Mouse (Mus musculus) brain, embryonic 14.5 days (tissue): ENCODE measurements around the gene Pik3cb. TPM values are rescaled to one million over a fixed set of nuclear protein-coding genes. Genes with fewer than 3 reads are reported as not detected.
A peak's percentile ranks its signal among the peaks of the same experiment; 100 is the strongest.

Experiments used
- DNase-seq: peaks from one replicate; pipeline ENCODE4 v3.0.0-alpha.2; 2011; ENCODE audit warnings: low read depth
- CTCF ChIP-seq: fragments of 200-500 bp; IDR thresholded peaks from 2 replicates; pipeline ENCODE4 v1.5.1; 2012; ENCODE audit warnings: inconsistent platforms, mild to moderate bottlenecking, moderate library complexity, borderline replicate concordance; ENCODE audit not compliant: insufficient read depth, insufficient read length; ENCODE audit errors: extremely low read depth
- POLR2A ChIP-seq: fragments of 200-500 bp; IDR thresholded peaks from 2 replicates; pipeline ENCODE4 v1.6.1; 2012; ENCODE audit warnings: mild to moderate bottlenecking, inconsistent platforms, borderline replicate concordance; ENCODE audit not compliant: poor library complexity, insufficient read depth, insufficient read length, severe bottlenecking; ENCODE audit errors: extremely low read depth
- polyA plus RNA-seq: library from polyadenylated mRNA; depleted of rRNA; stranded (reverse); fragments of >200 nt; gene quantifications from 2 replicates; pipeline ENCODE4 v1.2.3, GENCODE M21; 2012; rRNA removed

Gene Pik3cb
- polyA plus RNA-seq, 1 experiment = 8.6 TPM

DNA sequence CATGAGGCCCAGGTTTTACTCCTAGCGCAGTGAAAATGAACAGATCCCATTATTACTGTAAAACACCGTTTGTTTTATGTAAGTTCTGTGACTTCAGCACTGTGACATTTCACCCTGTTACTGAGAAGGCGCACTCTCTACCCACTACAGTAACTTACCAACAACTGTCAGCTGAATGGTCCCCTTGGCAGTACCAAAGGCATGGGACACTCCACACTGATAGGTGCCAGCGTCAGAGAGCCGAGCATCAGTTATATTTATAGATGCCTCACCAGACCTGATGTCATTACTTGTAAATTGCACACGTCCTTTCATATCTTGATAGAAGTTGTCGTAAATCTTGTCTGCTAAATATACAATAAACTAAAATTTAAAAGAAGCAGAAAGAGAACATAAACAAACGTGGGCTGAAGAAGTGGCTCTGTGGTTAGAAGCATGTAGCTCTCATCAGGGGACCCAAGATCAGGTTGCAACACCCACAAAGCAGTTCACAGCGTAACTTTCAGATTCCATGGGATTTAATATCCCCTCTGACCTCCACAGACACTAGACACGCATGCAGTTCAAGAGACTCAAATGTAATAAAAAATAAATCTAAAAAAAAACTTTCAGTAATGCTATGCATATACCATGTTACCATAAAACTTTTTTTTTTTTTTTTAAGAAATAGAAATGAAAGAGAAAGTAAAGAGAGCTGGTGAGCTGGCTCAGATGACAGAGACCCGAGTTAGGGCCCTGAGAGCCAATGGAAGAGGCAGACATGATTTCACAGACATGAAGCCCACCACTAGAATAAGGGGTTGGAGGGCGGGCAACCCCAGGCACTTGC, 131.1 kb downstream of the Pik3cb start:
- no peak for TF ChIP-seq POLR2A
- no peak for TF ChIP-seq CTCF

DNA sequence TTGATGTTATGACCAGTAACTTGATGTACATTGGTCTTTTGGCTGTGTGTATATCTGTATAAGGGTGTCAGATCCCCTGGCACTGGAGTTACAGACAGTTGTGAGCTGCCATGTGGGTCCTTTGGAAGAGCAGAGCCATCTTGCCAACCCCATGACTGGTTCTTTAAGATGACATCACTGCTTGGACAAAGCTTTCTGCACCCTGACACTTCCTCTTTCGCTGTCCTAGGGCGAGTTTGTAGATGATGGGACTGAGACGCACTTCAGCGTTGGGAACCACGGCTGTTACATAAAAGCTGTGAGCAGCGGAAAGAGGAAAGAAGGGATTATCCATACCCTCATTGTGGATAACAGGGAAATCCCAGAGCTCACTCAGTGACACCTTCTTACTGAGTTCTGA, 139.1 kb downstream of the Pik3cb start:
- TF ChIP-seq CTCF = no peak
- DNase-seq = no peak

More for the DNA sequence above, 131.1 kb downstream of the Pik3cb start:
- no peak for DNase-seq

DNA sequence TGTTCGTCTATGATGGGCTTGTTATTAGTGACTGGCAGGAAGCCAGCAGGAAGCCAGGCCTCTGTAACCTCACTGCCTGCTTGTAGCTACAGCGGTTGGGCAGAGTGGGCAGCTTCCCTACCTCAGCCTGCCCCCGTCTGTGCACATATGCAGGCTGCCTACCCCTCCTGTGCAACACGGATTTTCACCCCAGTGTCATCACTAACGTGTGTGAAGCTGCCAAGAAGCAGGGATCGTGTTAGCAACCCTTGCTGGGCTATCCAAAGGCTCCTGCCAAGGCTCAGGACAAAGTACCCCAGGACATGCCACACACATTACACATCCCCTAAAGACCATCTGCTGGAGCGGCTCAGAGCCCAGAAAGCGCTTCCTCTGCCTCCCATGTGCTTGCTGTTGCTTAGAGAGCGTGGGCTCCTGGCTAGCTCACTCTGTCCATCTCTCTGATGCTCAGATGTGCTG, 140.5 kb downstream of the Pik3cb start:
- TF ChIP-seq CTCF = no peak
- TF ChIP-seq POLR2A = no peak
- peak; percentile 55 for DNase-seq

DNA sequence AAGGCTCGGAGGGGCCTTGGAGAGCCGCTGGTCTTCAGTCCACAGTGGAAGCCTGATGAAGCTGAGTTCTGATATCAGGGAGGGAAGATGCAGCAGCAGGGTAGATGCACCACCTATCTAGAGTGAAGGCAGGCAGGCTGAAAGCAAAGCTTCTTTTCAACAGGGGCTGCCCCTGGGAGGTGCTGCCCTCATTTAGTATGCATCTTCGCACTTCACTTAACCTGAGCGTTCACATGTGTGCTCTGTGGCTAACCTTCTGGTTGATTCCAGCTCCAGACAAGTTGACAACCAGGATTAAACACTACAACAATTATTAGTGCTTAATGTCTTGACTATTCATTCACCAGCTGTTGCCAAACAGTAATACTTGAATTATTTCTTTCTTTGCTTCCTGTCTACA, 146.3 kb downstream of the Pik3cb start:
- no peak for DNase-seq

DNA sequence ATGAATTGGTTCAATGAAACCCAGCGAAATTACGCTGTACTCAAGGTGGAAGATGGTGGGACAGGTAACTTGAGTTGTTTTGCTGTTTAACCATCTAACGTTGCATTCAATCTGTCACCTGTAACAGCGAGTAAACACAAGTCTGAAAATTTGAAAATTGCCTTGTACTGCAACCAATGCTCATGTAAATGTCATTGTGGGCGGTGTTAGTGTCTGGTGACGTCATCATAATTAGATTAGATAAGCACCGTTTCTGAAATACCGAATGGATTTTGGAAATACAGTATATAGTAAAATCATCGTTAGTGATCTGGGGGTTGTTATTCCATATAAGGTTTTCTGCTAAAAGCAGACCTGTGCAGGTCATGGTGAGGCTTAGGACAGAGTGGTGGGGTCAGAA, 153.3 kb downstream of the Pik3cb start:
- peak; percentile 12 for DNase-seq
- TF ChIP-seq POLR2A (no peak), CTCF (no peak)

More for the DNA sequence above, 146.3 kb downstream of the Pik3cb start:
- TF ChIP-seq POLR2A (no peak), CTCF (no peak)

Other genes with a start within 250 kb of the Pik3cb start
- not detected in 2 replicates for gene 7420426K07Rik, start 237.5 kb downstream of the Pik3cb start, polyA plus RNA-seq
- gene Foxl2, start 185.3 kb downstream of the Pik3cb start, polyA plus RNA-seq = 0.24 and 0.74 TPM in 2 replicates
- 21.9 and 35.6 TPM in 2 replicates for gene Faim, start 154.2 kb downstream of the Pik3cb start, polyA plus RNA-seq
- gene Gm1123, start 104.9 kb downstream of the Pik3cb start, polyA plus RNA-seq = 0.04 and 0.08 TPM in 2 replicates
- not detected in 2 replicates for gene Faiml, start 96.6 kb upstream of the Pik3cb start, polyA plus RNA-seq
- 32.7 and 34.0 TPM in 2 replicates for gene Cep70, start 102.7 kb upstream of the Pik3cb start, polyA plus RNA-seq
- gene Esyt3, start 217.9 kb upstream of the Pik3cb start, polyA plus RNA-seq = 0.56 and 0.63 TPM in 2 replicates